Comparison of ENCODE assay signal across 9 mouse cellular contexts in genomic region chr16:18387704-18388582, GRCm38 (mm10). TPM values are rescaled to one million over a fixed set of nuclear protein-coding genes. Genes with fewer than 3 reads are reported as not detected.
DNase-seq lines count a peak whose midpoint lies in the region; ATAC-seq and TF ChIP-seq lines count a peak whose summit lies in the region.
"Had no signal": no experiment of that assay in that cellular context is flagged by ENCODE, and none has a peak within 500 bp of the region (broad histone marks: within the 10 kb centered on the region; RNA-seq: fewer than 3 reads in every experiment).

No protein-coding gene starts in this region.

- H3K9ac ChIP-seq in MEL (ENCODE audit: control insufficient read depth, low read depth, low read length, poor library complexity, severe bottlenecking): peak overlapping the region; percentile 48
- peak overlapping the region; percentile 59; the same call in 1 of the 2 replicates for H3K9ac ChIP-seq in hindbrain, embryonic 13.5 days
- H3K9ac ChIP-seq: embryonic facial prominence, embryonic 15.5 days had no signal

- WGBS in heart, embryonic 10.5 days: 20% methylated on average over 6 of the region's 7 CpGs
- WGBS in hindbrain, embryonic 13.5 days: 24% methylated on average over 6 of the region's 7 CpGs

- no peaks in the 10 kb centered on the region for H3K9me3 ChIP-seq in heart, embryonic 10.5 days
- no peaks in the 10 kb centered on the region for H3K9me3 ChIP-seq in MEL (replicated peaks; ENCODE audit: insufficient read depth, low read length)
- no peaks in the 10 kb centered on the region for H3K9me3 ChIP-seq in hindbrain, embryonic 13.5 days
- H3K9me3 ChIP-seq: embryonic facial prominence, embryonic 15.5 days had no signal

- 0 out of 2 replicates have a peak, but pooled peaks cover 6% of the 10 kb centered on the region for H3K27me3 ChIP-seq in heart, embryonic 10.5 days (ENCODE audit: insufficient read depth, poor library complexity, severe bottlenecking)
- no peaks in the 10 kb centered on the region for H3K27me3 ChIP-seq in MEL (ENCODE audit: control insufficient read depth in 1 of 2, insufficient read depth in 2 of 2, low read length in 2 of 2)
- no peaks in the 10 kb centered on the region for H3K27me3 ChIP-seq in hindbrain, embryonic 13.5 days
- H3K27me3 ChIP-seq: embryonic facial prominence, embryonic 15.5 days had no signal

- H3K4me1 ChIP-seq in heart, embryonic 10.5 days: peaks cover 51% of the 10 kb centered on the region
- H3K4me1 ChIP-seq in MEL (ENCODE audit: control insufficient read depth in 1 of 2, insufficient read depth in 2 of 2, low read length in 2 of 2): peaks cover 16 to 38% of the 10 kb centered on the region in 2 experiments
- peaks cover 77% of the 10 kb centered on the region for H3K4me1 ChIP-seq in hindbrain, embryonic 13.5 days (replicated peaks)

- peak; percentile 88 for DNase-seq in heart, embryonic 10.5 days (ENCODE audit: low spot score)
- DNase-seq in heart, postnatal 25 days (ENCODE audit: low spot score): no peak
- DNase-seq in MEL (ENCODE audit: low read depth, low spot score): peak; percentile 84
- DNase-seq in adrenal gland, adult 2 months: no peak
- no peak for DNase-seq in layer of hippocampus, postnatal 25 days (ENCODE audit: extremely low spot score in 1 of 2, low spot score in 1 of 2)
- DNase-seq in layer of hippocampus, postnatal 14 days (ENCODE audit: low spot score in 2 of 2): no peak

- no peaks in the 10 kb centered on the region for H3K36me3 ChIP-seq in heart, embryonic 10.5 days
- peaks cover 0 to 25% of the 10 kb centered on the region in 2 experiments; a peak in 2 of 4 replicates for H3K36me3 ChIP-seq in MEL (ENCODE audit: control insufficient read depth in 1 of 2, insufficient read depth in 2 of 2, low read length in 2 of 2)
- peaks cover 17% of the 10 kb centered on the region for H3K36me3 ChIP-seq in hindbrain, embryonic 13.5 days
- H3K36me3 ChIP-seq: embryonic facial prominence, embryonic 15.5 days had no signal

- no peak overlapping the region for H3K4me3 ChIP-seq in heart, embryonic 10.5 days
- no peak overlapping the region for H3K4me3 ChIP-seq in MEL (ENCODE audit: control insufficient read depth in 1 of 2, insufficient read depth in 1 of 2, low read depth in 2 of 2, low read length in 2 of 2)
- no peak overlapping the region for H3K4me3 ChIP-seq in hindbrain, embryonic 13.5 days
- H3K4me3 ChIP-seq: embryonic facial prominence, embryonic 15.5 days had no signal

- ATAC-seq in hindbrain, embryonic 13.5 days (ENCODE audit: low FRiP score): no peak
- ATAC-seq in megakaryocyte-erythroid progenitor cell, adult 5-6 weeks (replicated peaks; ENCODE audit: low FRiP score, low TSS enrichment, poor library complexity, severe bottlenecking): peak; percentile 70

- H3K79me2 ChIP-seq in MEL (ENCODE audit: control insufficient read depth, insufficient read depth, low read length, poor library complexity): no peaks in the 10 kb centered on the region; the same call in 1 of the 2 replicates

- no peak for TF ChIP-seq POLR2A in MEL (IDR thresholded peaks at IDR 0.05; ENCODE audit: control insufficient read depth in 1 of 2, insufficient read depth in 1 of 2, low read depth in 1 of 2, low read length in 2 of 2, poor library complexity in 1 of 2)

- TF ChIP-seq EP300 in MEL (IDR thresholded peaks at IDR 0.05; ENCODE audit: low read depth in 1 of 2, low read length in 2 of 2): peak; percentile 79 to 93

- no peak for TF ChIP-seq CTCF in MEL (IDR thresholded peaks at IDR 0.05 in 2 of 3, conservative IDR thresholded peaks at IDR 0.05 in 1 of 3; ENCODE audit: control insufficient read depth in 1 of 3, insufficient read depth in 1 of 3, low read depth in 2 of 3, low read length in 3 of 3, poor library complexity in 1 of 3, severe bottlenecking in 1 of 3)

- no peak for TF ChIP-seq RAD21 in MEL (IDR thresholded peaks at IDR 0.05; ENCODE audit: low read depth, low read length)

- intact Hi-C loops in heart, postnatal 25 days (cut with DNase I): no loop called here

- H3K4me2 ChIP-seq in hindbrain, embryonic 13.5 days: no peak overlapping the region
- H3K4me2 ChIP-seq: embryonic facial prominence, embryonic 15.5 days had no signal

- peak overlapping the region; percentile 80 for H3K27ac ChIP-seq in heart, embryonic 10.5 days
- H3K27ac ChIP-seq in MEL (ENCODE audit: control insufficient read depth, low read depth, low read length): peak overlapping the region; percentile 88
- peak overlapping the region; percentile 82 for H3K27ac ChIP-seq in hindbrain, embryonic 13.5 days
- H3K27ac ChIP-seq: embryonic facial prominence, embryonic 15.5 days had no signal

TF ChIP-seq in MEL, 35 proteins besides CTCF, POLR2A, EP300 and RAD21 (continues in another document):
- TF ChIP-seq SIN3A (IDR thresholded peaks at IDR 0.05; ENCODE audit: low read length) (peak; percentile 76), MAFK (IDR thresholded peaks at IDR 0.05; ENCODE audit: borderline replicate concordance, low read depth, low read length) (no peak), ZC3H11A (IDR thresholded peaks at IDR 0.05; ENCODE audit: low read depth, low read length) (no peak), MEF2A (IDR thresholded peaks at IDR 0.05; ENCODE audit: extremely low read depth, insufficient replicate concordance, low read depth, low read length, poor library complexity, severe bottlenecking) (no peak), TCF12 (IDR thresholded peaks at IDR 0.05; ENCODE audit: low read depth, low read length) (peak; percentile 98), CHD2 (IDR thresholded peaks at IDR 0.05; ENCODE audit: low read length) (0 out of 2 replicates have a peak, but pooled peaks have one; percentile 15), ETS1 (IDR thresholded peaks at IDR 0.05; ENCODE audit: low read depth, low read length) (peak; percentile 94), MYB (IDR thresholded peaks at IDR 0.05; ENCODE audit: low read depth, low read length) (peak; percentile 79; the same call in 1 of the 2 replicates)

RNA-seq across cellular contexts. Expression of gene Txnrd2, which starts 38.2 kb away (rescaled TPM):
- 40.1 and 47.7 TPM in 2 replicates for polyA plus RNA-seq in heart, embryonic 10.5 days (2016; fragmentation: Nextera tagmentation; extraction: Ambion mirVana)
- total RNA-seq in heart, postnatal 25 days (2021): 10 to 100 TPM; 36.1 to 38.2 TPM
- total RNA-seq in MEL (2012; rRNA removed): 25.7 and 31.2 TPM in 2 replicates
- 10 to 100 TPM in 1 of 2 experiments, not detected in 1; 46.8 TPM for polyA plus RNA-seq in MEL (2012; ENCODE audit: insufficient read depth in 1 of 2, insufficient read length in 2 of 2, low read depth in 1 of 2, low replicate concordance in 2 of 2, missing spikeins in 1 of 2)
- 26.1 and 27.0 TPM in 2 replicates for polyA plus RNA-seq in hindbrain, embryonic 13.5 days (2015; fragmentation: Nextera tagmentation; extraction: Ambion mirVana)
- total RNA-seq in megakaryocyte-erythroid progenitor cell, adult 5-6 weeks (2014; fragmentation: Nextera tagmentation): 75.4 and 82.3 TPM in 2 replicates
- 97.2 and 145 TPM in 2 replicates for total RNA-seq in megakaryocyte-erythroid progenitor cell, adult 5-6 weeks (2017)
- 10 to 100 TPM; 73.3 TPM for total RNA-seq in adrenal gland, adult 2 months (2021)
- 50.3 and 64.6 TPM in 2 replicates for polyA plus RNA-seq in adrenal gland, adult 2 months (2012; rRNA removed)
- total RNA-seq in layer of hippocampus, postnatal 25 days (2021): 10 to 100 TPM; 19.1 to 21.8 TPM
- 10 to 100 TPM; 19.5 to 22.1 TPM for total RNA-seq in layer of hippocampus, postnatal 14 days (2021)

RNA-seq across cellular contexts. Expression of gene Comt, which starts 38.7 kb away (rescaled TPM):
- 83.5 and 102 TPM in 2 replicates for polyA plus RNA-seq in heart, embryonic 10.5 days (2016; fragmentation: Nextera tagmentation; extraction: Ambion mirVana)
- total RNA-seq in heart, postnatal 25 days (2021): 100 to 1,000 TPM; 112 TPM
- total RNA-seq in MEL (2012; rRNA removed): 48.8 and 62.5 TPM in 2 replicates
- polyA plus RNA-seq in MEL (2012; ENCODE audit: insufficient read depth in 1 of 2, insufficient read length in 2 of 2, low read depth in 1 of 2, low replicate concordance in 2 of 2, missing spikeins in 1 of 2): 10 to 100 TPM in 1 of 2 experiments, not detected in 1; 71.8 TPM
- polyA plus RNA-seq in hindbrain, embryonic 13.5 days (2015; fragmentation: Nextera tagmentation; extraction: Ambion mirVana): 85.9 and 88.5 TPM in 2 replicates
- total RNA-seq in megakaryocyte-erythroid progenitor cell, adult 5-6 weeks (2014; fragmentation: Nextera tagmentation): 84.0 and 105 TPM in 2 replicates
- 56.1 and 59.7 TPM in 2 replicates for total RNA-seq in megakaryocyte-erythroid progenitor cell, adult 5-6 weeks (2017)
- 100 to 1,000 TPM; 203 to 288 TPM for total RNA-seq in adrenal gland, adult 2 months (2021)
- polyA plus RNA-seq in adrenal gland, adult 2 months (2012; rRNA removed): 407 and 432 TPM in 2 replicates
- total RNA-seq in layer of hippocampus, postnatal 25 days (2021): 10 to 100 TPM; 71.8 to 81.3 TPM
- 10 to 100 TPM; 57.1 to 66.8 TPM for total RNA-seq in layer of hippocampus, postnatal 14 days (2021)

RNA-seq across cellular contexts. Expression of gene Arvcf, which starts 40.0 kb away (rescaled TPM):
- 25.8 and 29.7 TPM in 2 replicates for polyA plus RNA-seq in heart, embryonic 10.5 days (2016; fragmentation: Nextera tagmentation; extraction: Ambion mirVana)
- total RNA-seq in heart, postnatal 25 days (2021): 10 to 100 TPM; 18.6 to 21.7 TPM
- 8.9 and 9.1 TPM in 2 replicates for total RNA-seq in MEL (2012; rRNA removed)
- 10 to 100 TPM in 1 of 2 experiments, not detected in 1; 14.5 TPM for polyA plus RNA-seq in MEL (2012; ENCODE audit: insufficient read depth in 1 of 2, insufficient read length in 2 of 2, low read depth in 1 of 2, low replicate concordance in 2 of 2, missing spikeins in 1 of 2)
- 81.1 and 88.9 TPM in 2 replicates for polyA plus RNA-seq in hindbrain, embryonic 13.5 days (2015; fragmentation: Nextera tagmentation; extraction: Ambion mirVana)
- total RNA-seq in megakaryocyte-erythroid progenitor cell, adult 5-6 weeks (2014; fragmentation: Nextera tagmentation): 14.0 and 16.5 TPM in 2 replicates
- 14.3 and 19.4 TPM in 2 replicates for total RNA-seq in megakaryocyte-erythroid progenitor cell, adult 5-6 weeks (2017)
- total RNA-seq in adrenal gland, adult 2 months (2021): 10 to 100 TPM; 33.4 to 48.9 TPM
- polyA plus RNA-seq in adrenal gland, adult 2 months (2012; rRNA removed): 54.2 and 59.1 TPM in 2 replicates
- 10 to 100 TPM; 39.5 to 45.7 TPM for total RNA-seq in layer of hippocampus, postnatal 25 days (2021)
- 10 to 100 TPM; 43.3 to 46.4 TPM for total RNA-seq in layer of hippocampus, postnatal 14 days (2021)

RNA-seq across cellular contexts. Expression of gene Tango2, which starts 40.0 kb away (rescaled TPM):
- polyA plus RNA-seq in heart, embryonic 10.5 days (2016; fragmentation: Nextera tagmentation; extraction: Ambion mirVana): 51.3 and 62.1 TPM in 2 replicates
- 100 to 1,000 TPM; 147 TPM for total RNA-seq in heart, postnatal 25 days (2021)
- 38.0 and 55.9 TPM in 2 replicates for total RNA-seq in MEL (2012; rRNA removed)
- 10 to 100 TPM in 1 of 2 experiments, not detected in 1; 98.3 TPM for polyA plus RNA-seq in MEL (2012; ENCODE audit: insufficient read depth in 1 of 2, insufficient read length in 2 of 2, low read depth in 1 of 2, low replicate concordance in 2 of 2, missing spikeins in 1 of 2)
- 76.0 and 79.8 TPM in 2 replicates for polyA plus RNA-seq in hindbrain, embryonic 13.5 days (2015; fragmentation: Nextera tagmentation; extraction: Ambion mirVana)
- total RNA-seq in megakaryocyte-erythroid progenitor cell, adult 5-6 weeks (2014; fragmentation: Nextera tagmentation): 76.7 and 91.5 TPM in 2 replicates
- 16.9 and 20.4 TPM in 2 replicates for total RNA-seq in megakaryocyte-erythroid progenitor cell, adult 5-6 weeks (2017)
- 10 to 100 TPM; 36.1 to 37.1 TPM for total RNA-seq in adrenal gland, adult 2 months (2021)
- 40.6 and 51.1 TPM in 2 replicates for polyA plus RNA-seq in adrenal gland, adult 2 months (2012; rRNA removed)
- total RNA-seq in layer of hippocampus, postnatal 25 days (2021): 100 to 1,000 TPM; 115 to 121 TPM
- 100 to 1,000 TPM; 106 to 114 TPM for total RNA-seq in layer of hippocampus, postnatal 14 days (2021)

Comparison
In these comparisons a context has a peak if more than half of its experiments do, and no peak if none do; other contexts are left out.
1. DNase-seq: peak in heart, embryonic 10.5 days (single experiment) and MEL (single experiment); none in heart, postnatal 25 days (single experiment), adrenal gland, adult 2 months (single experiment), layer of hippocampus, postnatal 25 days (0 of 2) and layer of hippocampus, postnatal 14 days (0 of 2).
2. Peak in every context shown above with its lines, with median percentiles within 50 percentile points of each other: H3K27ac ChIP-seq.